ENCODE assay signal across 23 mouse cellular contexts in genomic region chr13:113199331-113199730, GRCm38 (mm10). TPM values are rescaled to one million over a fixed set of nuclear protein-coding genes. Genes with fewer than 3 reads are reported as not detected.
DNase-seq lines count a peak whose midpoint lies in the region; ATAC-seq and TF ChIP-seq lines count a peak whose summit lies in the region.
"Had no signal": no experiment of that assay in that cellular context is flagged by ENCODE, and none has a peak within 500 bp of the region (broad histone marks: within the 10 kb centered on the region; RNA-seq: fewer than 3 reads in every experiment).

No protein-coding gene starts in this region.

- TF ChIP-seq CTCF in CH12.LX (conservative IDR thresholded peaks at IDR 0.05 in 1 of 2, IDR thresholded peaks at IDR 0.05 in 1 of 2; ENCODE audit: low read depth in 2 of 2, low read length in 2 of 2): no peak

- no peak overlapping the region for H3K27ac ChIP-seq in hindbrain, embryonic 11.5 days (ENCODE audit: low read depth, low read length)
- H3K27ac ChIP-seq in hindbrain, embryonic 13.5 days: no peak overlapping the region
- H3K27ac ChIP-seq in CH12.LX (ENCODE audit: insufficient read depth, low read depth): no peak overlapping the region
- H3K27ac ChIP-seq in limb, embryonic 11.5 days (replicated peaks; ENCODE audit: low read depth, low read length): no peak overlapping the region
- H3K27ac ChIP-seq: embryonic facial prominence, embryonic 12.5 days; forebrain, embryonic 13.5 days; gastrocnemius, adult 2 months; heart, embryonic 10.5 days; hindbrain, embryonic 14.5 days had no signal

- no peak for TF ChIP-seq POLR2A in CH12.LX (IDR thresholded peaks at IDR 0.05; ENCODE audit: low read depth, low read length)

- no peak overlapping the region for H3K4me2 ChIP-seq in hindbrain, embryonic 11.5 days (replicated peaks; ENCODE audit: low read depth, low read length)
- no peak overlapping the region for H3K4me2 ChIP-seq in hindbrain, embryonic 13.5 days
- H3K4me2 ChIP-seq in CH12.LX (ENCODE audit: insufficient read depth, low read depth, poor library complexity, severe bottlenecking): no peak overlapping the region
- H3K4me2 ChIP-seq in limb, embryonic 11.5 days (ENCODE audit: low read depth, severe bottlenecking): no peak overlapping the region
- H3K4me2 ChIP-seq: embryonic facial prominence, embryonic 12.5 days; forebrain, embryonic 13.5 days; hindbrain, embryonic 14.5 days had no signal

- DNase-seq in CD4-positive, CD25-positive, alpha-beta regulatory T cell, adult 2 months (ENCODE audit: low read depth, low spot score): peak; percentile 21
- DNase-seq in hindbrain, embryonic 11.5 days (ENCODE audit: low spot score): no peak
- DNase-seq in CH12.LX (ENCODE audit: extremely low read depth): no peak
- no peak for DNase-seq in limb, embryonic 11.5 days (ENCODE audit: low spot score)
- DNase-seq in left cerebral cortex, adult 11 months (ENCODE audit: low spot score): no peak
- DNase-seq: adrenal gland, adult 8-10 months; adrenal gland, postnatal 36 days; B cell, adult 2 months; cerebellum, adult 2 months; cerebellum, postnatal 10 days; gastrocnemius, adult 2 months; gastrocnemius, postnatal 25 days; heart, postnatal 10 days; heart, postnatal 4 days had no signal

- no peaks in the 10 kb centered on the region for H3K36me3 ChIP-seq in hindbrain, embryonic 11.5 days (ENCODE audit: control insufficient read depth, insufficient read depth, low read length)
- H3K36me3 ChIP-seq in hindbrain, embryonic 13.5 days: no peaks in the 10 kb centered on the region
- H3K36me3 ChIP-seq in CH12.LX (replicated peaks in 1 of 2; ENCODE audit: control insufficient read depth in 1 of 2, insufficient read depth in 1 of 2, low read length in 1 of 2): no peaks in the 10 kb centered on the region
- H3K36me3 ChIP-seq in limb, embryonic 11.5 days (ENCODE audit: control insufficient read depth, insufficient read depth, low read length): no peaks in the 10 kb centered on the region
- H3K36me3 ChIP-seq: embryonic facial prominence, embryonic 12.5 days; G1E; heart, embryonic 10.5 days had no signal

- H3K27me3 ChIP-seq in hindbrain, embryonic 11.5 days (ENCODE audit: control insufficient read depth, insufficient read depth, low read length): no peaks in the 10 kb centered on the region
- no peaks in the 10 kb centered on the region for H3K27me3 ChIP-seq in hindbrain, embryonic 13.5 days
- no peaks in the 10 kb centered on the region for H3K27me3 ChIP-seq in CH12.LX (replicated peaks)
- H3K27me3 ChIP-seq in limb, embryonic 11.5 days (ENCODE audit: control insufficient read depth, insufficient read depth, low read length): no peaks in the 10 kb centered on the region
- H3K27me3 ChIP-seq: embryonic facial prominence, embryonic 12.5 days; forebrain, embryonic 13.5 days had no signal

- no peaks in the 10 kb centered on the region for H3K79me2 ChIP-seq in CH12.LX (replicated peaks; ENCODE audit: control insufficient read depth, extremely low read depth, insufficient read depth, poor library complexity, severe bottlenecking)

- dilution Hi-C loops in CH12.LX (cut with MboI; ENCODE audit: extremely low pct_ligation_motif_present, extremely low pct_unique_long_range_greater_than_20kb, low sequenced_read_pairs): no loop called here

- 63% methylated on average over 2 of the region's 3 CpGs for WGBS in hindbrain, embryonic 11.5 days
- 71% methylated on average over 3 of the region's 3 CpGs for WGBS in hindbrain, embryonic 13.5 days
- WGBS in limb, embryonic 11.5 days: 68% methylated on average over 3 of the region's 3 CpGs

- H3K9me3 ChIP-seq in hindbrain, embryonic 11.5 days (ENCODE audit: control insufficient read depth, low read length): no peaks in the 10 kb centered on the region
- H3K9me3 ChIP-seq in hindbrain, embryonic 13.5 days: no peaks in the 10 kb centered on the region
- H3K9me3 ChIP-seq in CH12.LX (replicated peaks; ENCODE audit: low read length): no peaks in the 10 kb centered on the region
- H3K9me3 ChIP-seq in limb, embryonic 11.5 days (ENCODE audit: control insufficient read depth, low read length): no peaks in the 10 kb centered on the region
- H3K9me3 ChIP-seq: embryonic facial prominence, embryonic 12.5 days; forebrain, embryonic 13.5 days; G1E; heart, embryonic 10.5 days had no signal

- no peak for TF ChIP-seq RAD21 in CH12.LX (IDR thresholded peaks at IDR 0.05; ENCODE audit: low read depth, low read length)

- in situ Hi-C loops in CH12.LX (cut with MboI; ENCODE audit: low pct_ligation_motif_present, low pct_unique_long_range_greater_than_20kb, low sequenced_read_pairs): no loop called here

- H3K4me1 ChIP-seq in hindbrain, embryonic 11.5 days (replicated peaks; ENCODE audit: control insufficient read depth, insufficient read depth, low read length): no peaks in the 10 kb centered on the region
- H3K4me1 ChIP-seq in hindbrain, embryonic 13.5 days (replicated peaks): no peaks in the 10 kb centered on the region; the same call in 1 of the 2 replicates
- H3K4me1 ChIP-seq in CH12.LX (ENCODE audit: control insufficient read depth in 1 of 2, insufficient read depth in 2 of 2): peaks cover 4 to 11% of the 10 kb centered on the region in 2 experiments
- H3K4me1 ChIP-seq in limb, embryonic 11.5 days (ENCODE audit: control insufficient read depth, insufficient read depth, low read length): no peaks in the 10 kb centered on the region; the same call in 1 of the 2 replicates
- H3K4me1 ChIP-seq: forebrain, embryonic 13.5 days had no signal

- ATAC-seq in CD4-positive, CD25-positive, alpha-beta regulatory T cell, adult 4 months: no peak
- 0 out of 2 replicates have a peak, but pooled peaks have one; percentile 19 for ATAC-seq in hindbrain, embryonic 11.5 days (ENCODE audit: low FRiP score)
- no peak for ATAC-seq in hindbrain, embryonic 13.5 days (ENCODE audit: low FRiP score)
- ATAC-seq in limb, embryonic 11.5 days (ENCODE audit: insufficient number of reproducible peaks, low FRiP score, low TSS enrichment, low read depth): peak; percentile 47; the same call in 1 of the 2 replicates
- ATAC-seq: forebrain, embryonic 13.5 days had no signal

- no peak for TF ChIP-seq EP300 in CH12.LX (IDR thresholded peaks at IDR 0.05; ENCODE audit: low read length)

- H3K4me3 ChIP-seq in hindbrain, embryonic 11.5 days (ENCODE audit: low read depth, low read length): no peak overlapping the region
- H3K4me3 ChIP-seq in hindbrain, embryonic 13.5 days: no peak overlapping the region
- H3K4me3 ChIP-seq in CH12.LX (replicated peaks in 1 of 3; ENCODE audit: low read depth in 2 of 3, low read length in 2 of 3, poor library complexity in 1 of 3): no peak overlapping the region
- H3K4me3 ChIP-seq in limb, embryonic 11.5 days (ENCODE audit: low read depth, low read length): no peak overlapping the region
- H3K4me3 ChIP-seq: embryonic facial prominence, embryonic 12.5 days; forebrain, embryonic 13.5 days; gastrocnemius, adult 2 months; heart, embryonic 10.5 days had no signal

- no peak overlapping the region for H3K9ac ChIP-seq in hindbrain, embryonic 11.5 days (ENCODE audit: low read depth, low read length)
- H3K9ac ChIP-seq in hindbrain, embryonic 13.5 days: no peak overlapping the region
- no peak overlapping the region for H3K9ac ChIP-seq in CH12.LX (ENCODE audit: insufficient read depth, low read depth)
- H3K9ac ChIP-seq in limb, embryonic 11.5 days (ENCODE audit: low read length): no peak overlapping the region
- H3K9ac ChIP-seq: embryonic facial prominence, embryonic 12.5 days; forebrain, embryonic 13.5 days; hindbrain, embryonic 14.5 days had no signal

TF ChIP-seq in CH12.LX, 34 proteins besides CTCF, POLR2A, EP300 and RAD21:
- peak; percentile 28; the same call in 1 of the 2 replicates for TF ChIP-seq CHD2 (IDR thresholded peaks at IDR 0.05; ENCODE audit: low read length)
- no peak for TF ChIP-seq E2F4 (IDR thresholded peaks at IDR 0.05; ENCODE audit: insufficient replicate concordance, low read depth, low read length)

RNA-seq across cellular contexts. Expression of gene Esm1, which starts 10.1 kb away (rescaled TPM):
- polyA plus RNA-seq in CD4-positive, CD25-positive, alpha-beta regulatory T cell, adult 4 months (2017; shearing (Covaris generic)): not detected
- polyA plus RNA-seq in hindbrain, embryonic 11.5 days (2014; fragmentation: Nextera tagmentation; extraction: Ambion mirVana): 1.1 and 1.2 TPM in 2 replicates
- polyA plus RNA-seq in hindbrain, embryonic 13.5 days (2015; fragmentation: Nextera tagmentation; extraction: Ambion mirVana): 1.5 and 1.8 TPM in 2 replicates
- 0.13 TPM in 1 of 2 replicates, not detected in the other for total RNA-seq in CH12.LX (2012; rRNA removed)
- not detected in 2 replicates for total RNA-seq in CH12.LX (2014; rRNA removed)
- polyA plus RNA-seq in CH12.LX (2012; ENCODE audit: insufficient read length, low read depth): not detected in 2 replicates
- polyA plus RNA-seq in limb, embryonic 11.5 days (2014; fragmentation: Nextera tagmentation; extraction: Ambion mirVana): 2.1 and 2.6 TPM in 2 replicates
- total RNA-seq: G1E; granulocyte monocyte progenitor cell, adult 5-6 weeks had no signal
- polyA plus RNA-seq: G1E had no signal

RNA-seq across cellular contexts. Expression of gene Gzmk, which starts 26.4 kb away (rescaled TPM):
- polyA plus RNA-seq in CD4-positive, CD25-positive, alpha-beta regulatory T cell, adult 4 months (2017; shearing (Covaris generic)): under 1 TPM in 1 of 2 experiments, not detected in 1; 0.77 TPM
- polyA plus RNA-seq in hindbrain, embryonic 11.5 days (2014; fragmentation: Nextera tagmentation; extraction: Ambion mirVana): not detected in 2 replicates
- not detected in 2 replicates for polyA plus RNA-seq in hindbrain, embryonic 13.5 days (2015; fragmentation: Nextera tagmentation; extraction: Ambion mirVana)
- total RNA-seq in CH12.LX (2012; rRNA removed): not detected in 2 replicates
- not detected in 2 replicates for total RNA-seq in CH12.LX (2014; rRNA removed)
- not detected in 2 replicates for polyA plus RNA-seq in CH12.LX (2012; ENCODE audit: insufficient read length, low read depth)
- polyA plus RNA-seq in limb, embryonic 11.5 days (2014; fragmentation: Nextera tagmentation; extraction: Ambion mirVana): not detected in 2 replicates
- total RNA-seq: adrenal gland, postnatal 36 days; G1E; gastrocnemius, adult 2 months; gastrocnemius, postnatal 25 days; granulocyte monocyte progenitor cell, adult 5-6 weeks; heart, postnatal 10 days; heart, postnatal 4 days had no signal
- polyA plus RNA-seq: cerebellum, adult 2 months; embryonic facial prominence, embryonic 12.5 days; forebrain, embryonic 13.5 days; G1E; heart, embryonic 10.5 days; heart, embryonic 14.5 days; hindbrain, embryonic 14.5 days had no signal

Comparison
In these comparisons a context has a peak if more than half of its experiments do, and no peak if none do; other contexts are left out.
1. ATAC-seq: peak in hindbrain, embryonic 11.5 days (single experiment) and limb, embryonic 11.5 days (single experiment); none in CD4-positive, CD25-positive, alpha-beta regulatory T cell, adult 4 months (single experiment) and hindbrain, embryonic 13.5 days (single experiment).